Mouse (Mus musculus) erythroid progenitor cell, adult 5-6 weeks (primary cell): ENCODE results near the gene Slc12a3. TPM values are rescaled to one million over a fixed set of nuclear protein-coding genes. Genes with fewer than 3 reads are reported as not detected.

Experiments used
- ATAC-seq: replicated peaks from 2 replicates; pipeline ENCODE4 v1.8.0; 2016; ENCODE audit warnings: moderate number of reproducible peaks, mild to moderate bottlenecking, moderate TSS enrichment, inconsistent platforms; ENCODE audit not compliant: poor library complexity, low FRiP score, severe bottlenecking
- total RNA-seq, 2 experiments: library from RNA; stranded (forward) in 1 of 2; stranded (reverse) in 1 of 2; fragments of 150-400 nt in 1 of 2; fragments of 186-747, 209-891 nt in 1 of 2; gene quantifications; 2 replicates each; pipeline versions ENCODE4 v1.2.3 to v1.2.4; 2015 to 2017; ENCODE audit warnings: low replicate concordance in 2 of 2

The Slc12a3 gene
- total RNA-seq, 2 experiments from 2014 or later, result 0.84 TPM; not detected in 1

DNA sequence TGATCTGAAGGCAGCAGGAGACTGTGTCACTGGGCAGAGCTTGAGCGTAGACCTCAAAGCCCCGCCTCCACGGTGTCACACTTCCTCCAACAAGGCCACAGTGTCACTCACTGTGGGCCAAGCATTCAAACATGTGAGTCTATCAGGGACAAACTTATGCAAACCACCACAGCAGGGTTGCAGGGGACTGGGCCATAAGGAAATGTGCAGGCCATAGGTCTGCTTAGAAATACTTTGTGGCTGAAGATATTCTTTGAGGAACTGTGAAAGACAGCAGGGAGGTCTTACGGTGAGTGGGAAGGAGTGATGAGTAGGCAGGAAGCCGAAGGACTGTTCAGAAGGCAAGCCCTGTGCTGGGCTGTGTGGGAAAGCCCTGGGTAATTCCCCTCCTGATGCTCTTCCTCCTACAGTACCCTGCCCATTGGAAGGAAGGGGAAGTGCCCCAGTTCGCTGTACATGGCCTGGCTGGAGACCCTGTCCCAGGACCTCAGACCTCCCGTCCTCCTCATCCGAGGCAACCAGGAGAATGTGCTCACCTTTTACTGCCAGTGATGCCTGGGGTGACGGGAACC is 36.5 kb downstream of the Slc12a3 start:
- ATAC-seq, result no peak

DNA sequence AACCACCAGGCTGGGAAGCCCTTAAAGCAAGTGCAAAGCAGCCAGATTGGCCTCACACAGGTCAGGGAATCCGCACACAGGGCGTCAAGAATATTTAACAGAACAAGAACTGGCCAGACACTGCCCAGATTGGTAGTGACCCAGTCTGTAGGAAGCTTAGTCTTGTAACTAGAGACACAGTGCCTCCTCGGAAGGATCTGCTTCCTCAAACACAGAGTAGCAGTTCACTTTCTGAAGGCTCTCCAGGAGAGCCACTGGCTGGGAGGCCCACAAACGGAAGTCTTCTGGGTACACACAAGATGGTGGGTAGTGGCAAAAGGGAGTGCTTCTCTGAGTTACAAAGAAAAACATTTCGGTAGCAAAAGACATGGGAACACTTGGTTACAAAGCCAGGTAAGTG is 41.8 kb downstream of the Slc12a3 start:
- ATAC-seq, result no peak

DNA sequence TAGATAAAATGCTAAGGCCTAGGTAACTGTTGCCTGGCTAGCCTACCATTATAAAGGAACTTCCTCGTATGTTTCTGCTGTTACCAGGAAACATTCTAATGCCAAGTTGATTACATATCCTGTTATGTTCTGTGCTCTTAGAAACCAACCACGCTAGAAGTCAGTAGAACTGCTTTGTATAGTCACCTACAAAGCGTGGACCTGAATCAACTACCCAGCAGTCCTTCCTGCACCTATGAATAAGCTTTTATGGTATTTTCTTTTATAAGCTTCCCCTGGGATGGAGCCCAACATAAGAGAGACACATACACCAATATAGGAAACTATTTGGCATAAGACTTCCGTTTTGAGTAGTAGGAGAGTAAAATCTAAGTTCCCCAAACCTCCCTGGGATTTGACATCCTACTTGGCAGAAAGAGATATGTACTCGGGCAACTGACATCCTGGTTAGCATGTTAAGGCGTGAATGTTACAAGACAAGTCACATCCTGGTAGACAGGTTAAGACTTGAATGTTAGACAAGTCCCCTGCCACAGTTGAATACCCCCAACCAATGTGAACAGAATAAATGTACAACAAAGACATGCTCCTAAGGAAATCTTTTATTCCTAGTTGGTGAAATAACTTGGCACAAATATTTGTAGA is 44.1 kb downstream of the Slc12a3 start:
- ATAC-seq, result no peak

DNA sequence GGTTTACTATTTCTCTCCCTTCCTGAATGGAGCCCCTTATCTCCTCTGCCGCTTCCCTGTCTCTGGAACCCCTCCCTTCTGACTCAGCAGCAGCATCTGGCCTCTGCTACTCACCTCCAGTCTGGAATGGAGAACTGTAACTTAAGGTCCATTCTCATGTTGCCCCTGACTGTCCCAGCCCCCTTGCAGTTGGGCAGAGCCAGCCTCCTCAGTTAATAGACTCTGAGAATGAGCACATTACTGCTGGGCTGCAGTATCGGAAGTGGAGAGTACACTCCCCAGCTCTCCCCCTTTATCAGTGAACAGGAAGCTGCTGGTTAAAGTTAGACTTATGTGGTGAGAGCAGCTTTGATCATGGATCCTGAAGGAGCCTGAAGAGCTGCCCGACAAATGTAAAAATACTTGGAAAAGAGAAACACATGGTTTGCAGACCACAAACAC is 46.6 kb downstream of the Slc12a3 start:
- ATAC-seq, result peak; percentile 77

DNA sequence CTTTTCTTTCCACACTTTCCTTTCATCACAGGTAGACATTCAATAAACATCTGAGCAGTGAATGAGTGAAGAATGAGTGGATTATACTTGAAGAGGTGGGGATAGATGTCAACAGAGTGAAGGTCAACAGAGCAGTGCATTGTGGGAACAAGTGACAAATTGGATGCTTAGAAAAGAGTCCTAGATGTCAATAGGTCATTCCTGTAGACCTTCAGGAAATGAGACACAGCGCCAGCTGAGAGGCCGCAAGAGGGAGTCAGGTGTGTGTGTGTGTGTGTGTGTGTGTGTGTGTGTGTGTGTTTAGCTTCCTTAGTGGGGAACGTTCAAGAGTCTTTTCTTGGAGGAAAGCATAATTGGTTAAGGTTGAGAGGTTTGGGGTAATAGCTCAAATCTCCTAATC is 47.2 kb downstream of the Slc12a3 start:
- no peak for ATAC-seq

DNA sequence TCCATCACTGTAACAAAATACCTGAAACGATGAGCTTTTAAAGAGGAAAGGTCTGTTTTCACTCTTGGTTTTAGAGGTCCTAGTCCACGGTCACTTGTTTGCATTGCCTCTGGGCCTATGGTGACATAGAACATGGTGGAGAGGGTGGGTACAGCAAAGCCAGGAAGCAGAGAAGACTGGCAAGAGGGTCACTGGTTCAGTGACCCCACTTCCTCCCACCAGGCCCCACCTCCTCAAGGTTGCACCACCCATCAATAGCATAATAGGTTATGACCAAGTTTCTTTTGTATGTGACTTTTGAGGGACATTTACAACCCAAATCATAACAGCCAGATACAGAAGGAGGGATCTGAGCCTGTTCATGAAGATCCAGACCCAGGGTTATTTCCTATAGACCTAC is 47.6 kb downstream of the Slc12a3 start:
- ATAC-seq, result no peak

DNA sequence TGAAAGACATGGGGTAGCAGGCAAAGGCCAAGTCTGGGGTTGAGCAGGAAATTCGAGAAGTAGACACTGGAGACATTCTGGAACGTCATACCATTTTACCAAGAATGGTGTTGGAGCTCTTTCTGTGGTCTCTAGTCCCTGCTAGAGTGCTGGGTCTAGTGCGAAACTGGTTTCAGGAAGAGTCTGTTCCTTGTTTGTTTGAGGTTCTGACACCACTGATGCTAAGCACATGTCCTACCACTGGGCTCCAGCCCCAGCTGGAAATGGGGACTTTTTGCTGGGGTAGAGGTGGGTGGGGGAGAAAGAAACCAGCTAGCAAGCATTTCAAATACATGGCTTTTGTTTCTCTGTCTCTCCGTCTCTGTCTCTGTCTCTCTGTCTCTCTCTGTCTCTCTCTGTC is 48.0 kb downstream of the Slc12a3 start:
- no peak for ATAC-seq

DNA sequence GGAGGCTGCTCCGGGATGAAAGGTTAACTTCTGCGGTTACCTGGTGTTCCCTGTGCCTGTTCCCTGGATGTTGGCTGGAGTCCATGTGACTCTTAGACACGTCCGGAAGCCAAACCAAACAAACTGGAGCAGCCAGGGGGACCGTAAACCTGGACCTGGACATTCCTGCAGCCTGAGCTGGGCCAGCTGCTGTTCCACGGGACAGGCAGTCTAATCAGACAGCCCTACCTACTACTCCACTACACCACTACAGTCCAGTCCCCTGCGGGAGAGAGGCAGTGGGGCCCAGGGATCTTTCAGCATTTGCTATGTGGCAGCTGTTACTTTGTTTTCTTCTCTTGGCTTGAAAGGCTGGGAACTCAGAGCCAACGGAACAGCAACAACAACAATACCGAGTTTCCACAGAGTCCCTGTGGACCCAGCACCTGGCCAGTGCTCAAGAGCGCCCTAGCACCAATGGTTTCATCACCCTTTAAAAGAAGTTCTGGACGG is 48.8 kb downstream of the Slc12a3 start:
- no peak for ATAC-seq

DNA sequence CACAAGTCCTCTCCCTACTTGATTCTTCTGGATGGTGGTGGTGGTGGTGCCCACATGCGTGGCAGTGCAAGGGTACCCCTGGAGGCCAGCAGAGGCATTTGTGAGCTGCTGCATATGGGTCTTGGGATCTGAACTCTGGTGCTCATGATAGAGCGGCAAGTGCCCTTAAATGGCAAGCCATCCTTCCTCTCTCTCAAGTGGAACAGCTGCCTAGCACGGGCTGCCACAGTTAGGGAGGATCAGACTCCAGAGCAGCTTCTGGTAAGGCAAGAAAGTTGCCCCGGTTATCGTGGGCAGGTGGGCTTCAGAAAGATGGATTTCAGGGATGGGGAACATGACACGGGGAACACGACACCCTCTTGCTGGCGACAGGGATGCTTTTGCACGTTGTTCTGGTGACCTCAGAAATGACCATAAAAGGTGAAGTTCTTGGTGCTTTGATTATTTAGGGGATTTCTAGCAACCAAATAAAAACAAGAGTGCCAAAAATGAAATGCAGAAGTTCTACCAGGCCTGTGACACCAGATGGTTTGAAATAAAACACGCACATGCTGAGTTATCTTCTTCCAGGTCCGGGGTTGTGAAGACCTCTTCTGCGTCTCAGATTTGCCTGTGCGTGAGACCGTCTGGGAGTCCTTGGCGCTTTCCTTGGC is 49.9 kb downstream of the Slc12a3 start:
- ATAC-seq, result no peak

DNA sequence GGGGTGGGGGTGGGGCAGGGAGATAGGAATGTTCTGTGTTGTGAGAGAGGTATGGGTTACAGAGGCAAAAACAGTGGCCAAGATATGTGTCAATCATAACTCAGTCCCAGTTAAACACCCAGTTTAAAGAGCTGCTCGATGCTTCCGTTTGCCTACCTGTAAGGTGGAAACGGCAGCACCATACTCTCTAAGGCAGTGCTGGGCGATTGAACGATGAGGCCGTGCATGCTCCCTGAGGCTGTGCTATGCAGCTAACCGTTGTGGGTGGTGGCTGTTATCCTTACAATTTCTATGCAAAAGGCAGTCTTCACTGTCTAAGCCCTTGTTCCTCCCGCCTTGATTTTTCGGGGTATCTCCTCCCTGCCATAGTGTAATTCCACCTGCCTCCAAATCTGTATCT is 50.7 kb downstream of the Slc12a3 start:
- no peak for ATAC-seq

DNA sequence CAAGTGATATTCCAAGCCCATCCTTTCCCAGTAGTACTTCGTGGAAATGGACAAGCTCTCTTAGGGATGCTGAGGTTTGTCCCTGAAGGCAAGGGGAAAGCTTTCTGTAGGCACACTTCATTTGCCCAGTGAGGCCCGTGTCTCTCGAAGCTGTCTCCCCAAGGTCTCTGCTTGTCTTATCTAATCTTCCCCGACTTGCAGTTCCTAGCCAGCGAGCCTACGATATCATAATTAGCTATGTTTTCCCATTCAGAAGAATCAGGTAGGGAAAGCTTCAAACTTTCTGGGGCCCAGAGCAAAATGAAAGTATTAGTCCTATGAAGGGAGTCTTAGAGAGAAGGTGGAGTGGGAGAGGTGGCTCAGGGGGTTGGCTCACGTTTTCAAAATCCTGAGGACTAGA is 55.2 kb downstream of the Slc12a3 start:
- ATAC-seq, result no peak

DNA sequence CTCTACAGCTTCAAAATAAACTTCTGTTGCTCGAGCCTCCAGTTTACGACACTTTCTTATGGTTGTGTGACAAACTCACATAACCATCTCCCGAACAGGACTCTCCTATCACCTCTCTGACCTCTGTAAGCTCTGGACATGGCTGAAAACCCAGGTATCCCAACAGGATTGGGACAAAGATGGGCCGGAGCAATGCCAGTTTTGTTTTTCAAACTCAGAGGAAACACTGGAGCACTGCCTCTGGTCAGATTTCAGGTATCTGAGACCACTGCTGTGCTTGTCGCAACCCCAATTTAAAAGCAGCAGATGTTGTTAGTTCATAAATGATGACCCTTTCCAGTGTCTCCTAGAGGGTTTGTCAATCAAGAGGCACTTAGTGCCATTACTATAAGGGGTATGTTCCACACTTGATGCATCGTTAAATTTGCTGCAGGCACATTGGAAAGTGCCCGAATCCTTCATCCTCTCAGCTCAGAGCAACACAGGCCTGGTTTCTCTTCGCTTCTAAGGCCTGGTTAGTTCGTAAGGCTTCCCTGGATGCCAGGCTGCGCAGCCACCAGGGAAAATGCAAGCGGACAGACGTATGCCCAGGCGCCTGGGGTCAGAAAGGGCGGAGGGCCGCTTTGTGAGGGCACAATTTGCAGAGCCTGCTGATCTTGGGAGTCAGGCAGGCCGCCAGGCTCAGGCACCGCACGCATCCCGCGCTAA is 56.7 kb downstream of the Slc12a3 start:
- peak; percentile 31 for ATAC-seq

DNA sequence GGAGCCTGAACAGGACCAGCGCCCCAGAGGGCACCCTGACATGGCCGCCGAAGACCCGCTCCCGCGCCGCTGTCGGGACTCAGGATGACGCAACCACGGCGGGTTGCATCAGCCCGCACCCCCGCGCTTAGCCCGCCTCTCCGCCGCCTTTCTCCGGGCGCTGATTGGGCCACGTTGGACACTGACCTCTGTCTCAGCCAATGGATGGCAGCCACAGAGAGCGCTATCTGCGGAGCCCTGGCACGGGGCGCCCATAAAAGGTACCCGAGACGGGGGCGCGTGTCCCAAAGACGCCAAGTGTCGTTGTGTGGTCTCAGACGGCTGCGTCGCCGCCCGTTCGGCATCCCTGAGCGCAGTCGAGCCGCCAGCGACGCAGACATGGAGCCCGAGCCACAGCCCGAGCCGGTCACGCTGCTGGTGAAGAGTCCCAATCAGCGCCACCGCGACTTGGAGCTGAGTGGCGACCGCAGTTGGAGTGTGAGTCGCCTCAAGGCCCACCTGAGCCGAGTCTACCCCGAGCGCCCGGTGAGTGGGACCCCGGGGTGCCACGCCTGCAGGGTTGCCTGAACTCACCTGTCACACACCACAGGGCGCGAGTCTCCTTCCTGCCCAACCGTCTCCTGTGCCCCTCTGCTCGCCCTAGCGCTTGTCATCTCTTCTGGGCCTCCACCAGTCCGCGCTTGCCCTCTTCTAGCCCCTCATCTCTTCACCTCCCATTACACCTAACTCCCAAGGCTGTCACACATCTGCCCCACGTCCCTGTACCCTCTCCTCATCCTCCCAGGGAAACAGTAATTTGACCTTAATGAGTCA is 57.4 kb downstream of the Slc12a3 start, which contains the start of gene Herpud1:
Gene Herpud1 (plus strand): TSS at position 225 of the 813 bp plus-strand sequence.
- ATAC-seq, result peak; percentile 89

DNA sequence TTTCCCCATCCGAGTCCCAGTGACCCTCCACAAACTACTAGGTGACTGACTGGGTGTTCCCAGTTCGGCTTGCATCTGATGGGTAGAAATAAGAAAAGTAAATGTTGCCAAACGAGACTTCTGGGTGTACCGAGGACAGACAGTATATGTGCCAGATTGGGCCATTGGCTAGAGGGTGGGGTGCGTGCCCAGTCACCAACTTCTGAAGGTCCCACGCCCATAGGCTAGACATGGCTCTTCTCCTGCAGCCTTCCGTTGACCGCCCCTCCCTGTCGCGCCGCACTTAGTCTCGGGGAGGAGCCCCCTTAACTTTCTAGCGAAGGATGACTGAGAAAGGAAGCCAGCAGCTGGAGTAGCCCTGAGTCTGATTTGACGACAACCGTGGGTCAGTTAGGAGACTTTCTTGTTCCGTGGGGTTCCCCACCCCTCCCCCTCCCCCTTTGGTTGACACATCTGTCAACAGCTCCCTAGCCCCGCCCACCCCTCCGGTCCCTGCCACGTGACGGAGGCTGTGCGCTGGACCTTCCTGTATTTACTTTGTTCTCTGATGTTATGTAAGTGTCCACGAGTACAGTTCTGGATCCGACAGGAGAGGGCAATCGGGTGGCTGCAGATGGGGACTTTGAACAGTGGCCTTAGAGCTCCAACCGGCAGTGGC is 58.2 kb downstream of the Slc12a3 start:
- peak; percentile 83 for ATAC-seq

DNA sequence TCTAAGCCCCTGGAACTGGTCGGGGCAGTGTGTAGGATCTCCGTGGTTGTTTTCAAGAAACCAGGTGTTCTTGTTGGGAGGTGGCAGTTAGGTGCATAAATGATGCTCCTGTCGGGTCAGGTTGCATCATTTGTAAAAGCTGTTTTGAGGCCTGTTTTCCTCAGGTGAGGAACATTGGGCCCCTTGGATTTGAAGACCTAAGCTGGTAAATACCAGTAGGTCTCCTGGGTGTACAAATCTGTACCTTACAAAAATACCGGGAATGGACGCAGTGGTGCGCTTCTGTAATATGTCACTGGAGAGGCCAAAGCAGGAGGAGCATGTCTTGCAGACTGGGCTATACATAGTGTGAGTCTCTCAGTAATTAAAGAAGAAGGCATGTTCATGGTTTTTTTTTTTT is 58.8 kb downstream of the Slc12a3 start:
- no peak for ATAC-seq

DNA sequence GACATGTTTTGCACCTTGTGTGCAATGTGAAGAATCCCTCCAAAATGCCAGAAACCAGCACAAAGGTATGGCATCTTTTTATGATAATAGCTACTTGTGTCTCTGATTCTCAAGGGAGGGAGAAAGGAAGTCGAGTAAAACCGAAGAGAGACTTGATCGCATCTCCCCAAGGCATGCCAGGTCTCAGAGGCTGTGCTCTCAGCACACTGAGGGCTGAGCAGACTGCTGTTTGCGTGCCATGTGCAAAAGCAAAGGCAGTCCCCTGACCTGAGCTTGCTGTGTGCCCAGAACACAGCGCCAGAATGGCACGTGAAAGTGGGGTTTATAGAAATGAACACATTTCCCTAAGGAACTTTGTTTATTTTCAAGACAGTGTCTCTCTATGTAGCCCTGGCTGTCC is 60.5 kb downstream of the Slc12a3 start:
- no peak for ATAC-seq

DNA sequence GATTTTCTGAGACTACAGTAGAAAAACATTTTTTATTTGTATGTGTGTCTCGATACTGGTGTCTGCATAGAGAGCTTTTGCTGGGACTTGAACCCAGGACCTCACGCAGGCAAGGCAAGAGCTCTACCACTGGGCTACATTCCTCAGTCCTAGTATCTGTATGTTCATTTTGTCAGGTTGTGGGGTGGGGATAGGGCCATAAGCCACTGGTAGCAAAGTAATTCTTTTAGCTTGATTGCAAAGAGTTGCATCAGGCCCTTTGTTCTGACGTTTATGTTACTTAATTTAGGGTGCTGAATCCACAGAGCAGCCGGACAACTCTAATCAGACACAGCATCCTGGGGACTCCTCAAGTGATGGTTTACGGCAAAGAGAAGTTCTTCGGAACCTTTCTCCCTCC is 61.4 kb downstream of the Slc12a3 start:
- ATAC-seq, result no peak

DNA sequence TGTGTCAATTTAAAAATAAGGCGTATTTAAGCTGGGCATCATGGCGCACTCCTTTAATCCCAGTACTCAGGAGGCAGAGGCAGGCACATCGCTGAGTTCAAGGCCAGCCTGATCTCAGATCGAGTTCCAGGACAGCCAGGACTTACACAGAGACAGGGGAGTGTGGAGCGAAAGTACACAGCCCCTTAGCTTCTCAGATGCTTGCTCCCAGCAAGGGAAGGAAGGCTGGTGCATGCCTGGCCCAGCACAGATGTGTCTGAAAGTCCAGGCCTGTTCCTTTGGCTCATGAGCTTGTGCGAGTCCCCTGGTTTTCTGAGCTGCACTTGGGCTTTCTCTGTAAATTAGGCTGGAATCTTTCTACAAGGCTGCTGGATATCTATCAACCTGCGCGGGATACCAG is 61.9 kb downstream of the Slc12a3 start:
- no peak for ATAC-seq

DNA sequence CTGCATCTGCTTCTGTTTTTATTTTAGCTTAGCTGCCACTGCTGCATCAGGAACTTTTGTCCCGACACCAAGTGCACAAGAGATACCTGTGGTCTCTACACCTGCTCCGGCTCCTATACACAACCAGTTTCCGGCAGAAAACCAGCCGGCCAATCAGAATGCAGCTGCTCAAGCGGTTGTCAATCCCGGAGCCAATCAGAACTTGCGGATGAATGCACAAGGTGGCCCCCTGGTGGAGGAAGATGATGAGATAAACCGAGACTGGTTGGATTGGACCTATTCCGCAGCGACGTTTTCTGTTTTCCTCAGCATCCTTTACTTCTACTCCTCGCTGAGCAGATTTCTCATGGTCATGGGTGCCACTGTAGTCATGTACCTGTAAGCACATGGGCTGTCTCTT is 63.1 kb downstream of the Slc12a3 start:
- no peak for ATAC-seq
